Mouse (Mus musculus) B cell, adult 67 days (primary cell): ENCODE measurements around the gene Grik5. TPM values are rescaled to one million over a fixed set of nuclear protein-coding genes. Genes with fewer than 3 reads are reported as not detected.

Experiments used
- total RNA-seq, 2 experiments: library from RNA; stranded (reverse); gene quantifications; 4 replicates each; pipeline ENCODE4 v1.2.4; 2023

The Grik5 gene
- 1 to 10 TPM; 2.7 to 3.4 TPM for total RNA-seq

GRCm38 (mm10) chr7:25071979-25072715 is at the start of gene Grik5, which contains the start of gene Zfp574:
Grik5 (minus strand) TSS chr7:25072346.
Zfp574 (plus strand) TSS chr7:25072567.

GRCm38 (mm10) chr7:25005421-25006065 is 66.6 kb downstream of the Grik5 start, which contains the start of gene Atp1a3:
Atp1a3 (minus strand) TSS chr7:25005958.

GRCm38 (mm10) chr7:24971972-24972893 is 99.9 kb downstream of the Grik5 start, which contains the start of gene Rabac1:
Rabac1 (minus strand) TSS chr7:24972754.

Other genes starting within 250 kb of the Grik5 start
- not detected for gene Gm9844, start 210.1 kb downstream of the Grik5 start, total RNA-seq
- not detected for gene Lypd4, start 202.4 kb downstream of the Grik5 start, total RNA-seq
- gene Dmrtc2, start 202.3 kb downstream of the Grik5 start, total RNA-seq = not detected
- 1,000 to 10,000 TPM; 2,670 to 2,732 TPM for gene Rps19, start 188.0 kb downstream of the Grik5 start, total RNA-seq
- 1,000 to 10,000 TPM; 1,811 to 1,852 TPM for gene Cd79a, start 175.0 kb downstream of the Grik5 start, total RNA-seq
- 1,000 to 10,000 TPM; 1,277 to 1,485 TPM for gene Arhgef1, start 169.4 kb downstream of the Grik5 start, total RNA-seq
- gene Gm4881, start 127.9 kb downstream of the Grik5 start, total RNA-seq = not detected
- 100 to 1,000 TPM; 193 to 204 TPM for gene Rabac1, start 99.6 kb downstream of the Grik5 start, total RNA-seq
- gene Atp1a3, start 66.4 kb downstream of the Grik5 start, total RNA-seq = under 1 TPM; 0.42 to 0.87 TPM
- 10 to 100 TPM; 18.7 to 20.9 TPM for gene Zfp574, start 221 bp upstream of the Grik5 start, total RNA-seq
- gene Pou2f2, start 107.4 kb upstream of the Grik5 start, total RNA-seq = 100 to 1,000 TPM; 211 to 226 TPM
- gene Dedd2, start 148.3 kb upstream of the Grik5 start, total RNA-seq = 10 to 100 TPM; 72.0 to 99.0 TPM
- 10 to 100 TPM; 15.8 to 18.2 TPM for gene Zfp526, start 149.1 kb upstream of the Grik5 start, total RNA-seq
- 10 to 100 TPM; 90.4 to 94.6 TPM for gene Gsk3a, start 165.5 kb upstream of the Grik5 start, total RNA-seq
- gene Erf, start 178.4 kb upstream of the Grik5 start, total RNA-seq = 10 to 100 TPM; 19.0 to 23.4 TPM
- 100 to 1,000 TPM; 334 to 343 TPM for gene Cic, start 195.4 kb upstream of the Grik5 start, total RNA-seq
- gene Pafah1b3, start 225.6 kb upstream of the Grik5 start, total RNA-seq = 10 to 100 TPM; 56.9 to 65.6 TPM
- under 1 TPM in 1 of 2 experiments, not detected in 1; 0.44 TPM for gene Prr19, start 229.1 kb upstream of the Grik5 start, total RNA-seq
- gene Tmem145, start 233.8 kb upstream of the Grik5 start, total RNA-seq = not detected
- gene Megf8, start 244.8 kb upstream of the Grik5 start, total RNA-seq = 1 to 10 TPM; 1.6 to 2.5 TPM